Mouse (Mus musculus) midbrain, postnatal 0 days (tissue): ENCODE measurements around the gene Car11. TPM values are rescaled to one million over a fixed set of nuclear protein-coding genes. Genes with fewer than 3 reads are reported as not detected.
A peak's percentile ranks its signal among the peaks of the same experiment; 100 is the strongest.

Experiments
- ATAC-seq: fragments of 200-750 bp; cut with Nextera tagmentation; 2 replicates; pipeline ENCODE4 v1.8.0; 2017; ENCODE audit warnings: moderate number of reproducible peaks, mild to moderate bottlenecking, moderate TSS enrichment, moderate library complexity; ENCODE audit not compliant: low FRiP score
- DNase-seq: peaks from one replicate; pipeline ENCODE4 v3.0.0-alpha.2; 2015; ENCODE audit warnings: low spot score
- H3K27ac ChIP-seq: fragments of 300-500 bp; sonication (generic); 2 replicates; pipeline ENCODE4 v1.5.1; 2014; ENCODE audit warnings: low read depth, mild to moderate bottlenecking, low read length, mixed read lengths
- H3K27me3 ChIP-seq: fragments of 300-500 bp; sonication (generic); 2 replicates; pipeline ENCODE4 v1.6.1; 2014; ENCODE audit warnings: low read length, control low read depth, mixed read lengths; ENCODE audit not compliant: insufficient read depth
- H3K36me3 ChIP-seq: fragments of 300-500 bp; sonication (generic); 2 replicates; pipeline ENCODE4 v1.6.1; 2014; ENCODE audit warnings: low read length, control low read depth, mixed read lengths; ENCODE audit not compliant: insufficient read depth
- H3K4me1 ChIP-seq: fragments of 300-500 bp; sonication (generic); 2 replicates; pipeline ENCODE4 v1.6.1; 2014; ENCODE audit warnings: mild to moderate bottlenecking, control low read depth, antibody characterized with exemption, low read length, mixed read lengths; ENCODE audit not compliant: insufficient read depth
- H3K4me2 ChIP-seq: fragments of 300-500 bp; sonication (generic); 2 replicates; pipeline ENCODE4 v1.6.1; 2014; ENCODE audit warnings: low read depth, mild to moderate bottlenecking, low read length, mixed read lengths; ENCODE audit not compliant: poor library complexity, severe bottlenecking
- H3K4me3 ChIP-seq: fragments of 300-500 bp; sonication (generic); 2 replicates; pipeline ENCODE4 v1.5.1; 2014; ENCODE audit warnings: low read depth, mild to moderate bottlenecking, low read length, moderate library complexity
- H3K9ac ChIP-seq: fragments of 300-500 bp; sonication (generic); replicated peaks from 2 replicates; pipeline ENCODE4 v1.6.1; 2014; ENCODE audit warnings: mild to moderate bottlenecking, low read length, moderate library complexity, mixed read lengths; ENCODE audit not compliant: poor library complexity, severe bottlenecking
- H3K9me3 ChIP-seq: fragments of 300-500 bp; sonication (generic); 2 replicates; pipeline ENCODE4 v1.6.1; 2016; ENCODE audit warnings: low read length, control low read depth
- CTCF ChIP-seq: IDR thresholded peaks from 2 replicates; pipeline ENCODE4 v1.5.1; 2016; ENCODE audit warnings: antibody characterized with exemption, mild to moderate bottlenecking
- WGBS: fragments of 180-500 bp; shearing (Covaris S2); extraction: QIAGEN DNeasy Blood & Tissue Kit; methylation state at CpG from one replicate; pipeline ENCODE4 v1.1.7; 2014; 5-methylcytosine and 5-hydroxymethylcytosine counted together
- polyA plus RNA-seq: library from polyadenylated mRNA; unstranded; fragments of >200 nt; fragmentation: Nextera tagmentation; extraction: Ambion mirVana; gene quantifications from 2 replicates; pipeline ENCODE4 v1.2.1, GENCODE M21; 2015
- total RNA-seq: library from RNA; depleted of rRNA; stranded (reverse); fragments of >200 nt; gene quantifications from 2 replicates; pipeline ENCODE4 v1.2.3, GENCODE M21; 2014

Gene Car11
- total and polyA plus RNA-seq, 2 experiments from 2014 or later: 107 to 118 TPM

DNA sequence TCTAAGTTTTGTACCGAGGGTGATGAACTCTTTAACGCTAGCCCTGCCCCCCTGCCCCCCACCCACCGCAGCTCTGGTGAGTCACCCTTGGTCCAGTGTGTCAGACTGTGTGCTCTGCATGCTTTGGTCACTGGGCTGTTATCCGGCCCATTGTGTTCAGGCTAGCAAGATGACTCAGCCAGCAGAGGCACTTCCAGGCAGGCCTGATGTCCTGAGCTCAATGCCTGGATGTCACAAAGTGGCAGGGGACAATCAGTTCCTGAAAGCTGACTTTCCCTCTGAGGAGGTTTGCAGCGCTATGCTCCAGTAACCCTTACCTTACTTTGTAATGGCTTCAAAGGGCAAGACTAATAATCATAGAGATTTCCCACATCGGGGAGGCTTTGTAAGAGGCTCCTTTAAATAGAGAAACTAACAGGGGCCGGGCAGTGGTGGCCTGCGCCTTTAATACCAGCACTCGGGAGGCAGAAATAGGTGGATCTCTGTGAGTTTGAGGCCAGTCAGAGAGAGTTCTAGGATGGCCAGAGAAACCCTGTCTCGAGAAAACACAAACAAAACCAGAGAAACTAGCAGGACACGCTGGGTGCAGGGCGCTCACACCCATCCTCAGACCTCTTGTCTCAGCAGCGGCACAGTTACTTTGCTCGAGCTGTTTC, 19.5 kb upstream of the Car11 start:
- H3K27ac ChIP-seq: no peak overlapping the region
- no peaks in the 10 kb centered on the region for H3K36me3 ChIP-seq
- H3K4me2 ChIP-seq: no peak overlapping the region
- H3K27me3 ChIP-seq: no peaks in the 10 kb centered on the region
- H3K4me3 ChIP-seq: no peak overlapping the region
- no peak for TF ChIP-seq CTCF
- H3K9ac ChIP-seq: no peak overlapping the region
- H3K9me3 ChIP-seq: no peaks in the 10 kb centered on the region
- ATAC-seq (no peak), DNase-seq (no peak)
- WGBS: 53% methylated on average over 14 of the region's 14 CpGs
- no peaks in the 10 kb centered on the region for H3K4me1 ChIP-seq

DNA sequence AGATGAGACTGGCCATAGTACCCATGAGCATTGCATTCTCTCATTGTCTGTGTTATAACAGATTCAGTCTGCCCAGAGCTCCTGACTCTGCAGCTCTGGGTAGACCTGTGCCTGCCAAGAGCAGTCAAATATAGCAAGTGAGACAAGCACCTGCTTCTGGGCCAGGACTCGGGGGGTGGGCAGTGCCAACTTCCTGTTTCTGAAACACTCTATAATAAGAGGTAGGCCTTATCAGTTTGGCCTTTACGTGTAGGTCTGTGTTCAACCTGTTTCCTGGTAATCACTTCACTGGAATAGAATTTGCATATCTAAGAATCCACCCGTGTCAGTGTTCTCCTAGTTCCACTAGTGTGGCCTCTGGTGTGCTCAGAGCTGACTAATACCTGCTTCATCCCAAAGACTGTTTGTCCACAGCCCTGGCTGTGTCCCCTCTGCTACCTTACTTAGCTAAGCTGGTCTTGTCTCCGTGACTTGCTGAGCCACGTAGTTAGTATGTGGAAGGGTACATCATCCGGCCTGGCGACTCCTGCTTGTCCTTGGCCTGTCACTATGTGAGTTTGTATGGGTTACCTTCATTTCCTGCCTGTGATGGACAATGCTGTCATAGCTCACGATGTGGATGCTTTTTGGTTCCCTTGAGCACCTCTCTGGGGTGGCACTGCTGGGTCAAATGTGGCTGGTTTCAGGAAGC, 18.5 kb upstream of the Car11 start:
- DNase-seq (no peak), ATAC-seq (no peak)
- H3K27ac ChIP-seq: no peak overlapping the region
- no peaks in the 10 kb centered on the region for H3K4me1 ChIP-seq
- H3K4me3 ChIP-seq: no peak overlapping the region
- H3K9ac ChIP-seq: no peak overlapping the region
- H3K27me3 ChIP-seq: no peaks in the 10 kb centered on the region
- H3K4me2 ChIP-seq: no peak overlapping the region
- H3K9me3 ChIP-seq: no peaks in the 10 kb centered on the region
- TF ChIP-seq CTCF: no peak
- no peaks in the 10 kb centered on the region for H3K36me3 ChIP-seq
- 88% methylated on average over 8 of the region's 8 CpGs for WGBS

DNA sequence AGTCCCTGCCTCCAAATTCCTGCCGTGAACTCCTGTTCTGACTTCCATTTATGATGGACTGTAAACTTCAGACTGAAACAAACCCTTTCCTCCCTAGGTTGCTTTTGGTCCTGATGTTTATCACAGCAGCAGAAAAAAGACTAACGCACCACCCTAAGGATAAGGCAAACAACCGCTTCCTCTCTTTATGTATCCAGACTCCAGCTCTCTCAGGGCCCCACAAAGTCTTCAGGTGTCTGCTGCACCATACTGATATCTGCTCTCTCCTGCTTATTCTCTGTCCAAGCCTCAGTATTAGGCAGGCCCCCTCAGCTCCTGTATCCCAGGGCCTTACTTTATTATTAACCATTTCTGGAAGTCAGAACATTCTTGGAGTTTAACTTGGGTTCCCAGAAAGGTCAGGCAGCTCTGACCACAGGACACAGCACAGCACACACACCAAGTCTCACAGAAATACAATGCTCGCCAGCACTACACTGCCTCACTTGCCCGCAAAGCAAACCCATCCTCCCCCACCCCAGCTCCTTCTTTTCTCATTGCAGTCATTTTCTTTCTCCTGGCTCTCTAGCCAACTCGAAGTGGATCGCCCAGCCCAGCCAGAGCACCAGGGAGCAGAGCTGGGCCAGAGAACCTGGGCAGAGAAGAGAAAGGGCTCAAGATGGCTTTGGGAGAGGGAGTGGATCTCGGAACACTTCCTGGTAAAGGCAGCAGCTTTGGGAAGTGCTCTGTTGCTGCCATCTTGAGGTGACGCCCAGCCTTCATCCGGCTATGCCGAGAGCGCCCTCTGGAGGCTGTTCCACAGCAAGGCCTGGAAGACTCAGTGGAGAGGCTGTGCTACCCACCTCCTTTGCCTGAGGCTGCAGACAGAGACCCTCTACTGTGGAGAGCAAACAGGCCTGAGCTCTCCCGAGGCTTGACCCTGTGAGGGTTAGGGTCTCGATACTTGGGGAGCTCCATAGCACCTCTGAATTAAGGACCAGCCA, 17.2 kb upstream of the Car11 start:
- peak overlapping the region; percentile 38 for H3K27ac ChIP-seq
- H3K4me3 ChIP-seq: no peak overlapping the region
- H3K27me3 ChIP-seq: no peaks in the 10 kb centered on the region
- peak; percentile 94 for DNase-seq
- WGBS: 29% methylated on average over 14 of the region's 14 CpGs
- no peak overlapping the region for H3K9ac ChIP-seq
- peak; percentile 67 for ATAC-seq
- H3K9me3 ChIP-seq: no peaks in the 10 kb centered on the region
- H3K36me3 ChIP-seq: no peaks in the 10 kb centered on the region
- no peaks in the 10 kb centered on the region for H3K4me1 ChIP-seq
- no peak overlapping the region for H3K4me2 ChIP-seq
- peak; percentile 98 for TF ChIP-seq CTCF

DNA sequence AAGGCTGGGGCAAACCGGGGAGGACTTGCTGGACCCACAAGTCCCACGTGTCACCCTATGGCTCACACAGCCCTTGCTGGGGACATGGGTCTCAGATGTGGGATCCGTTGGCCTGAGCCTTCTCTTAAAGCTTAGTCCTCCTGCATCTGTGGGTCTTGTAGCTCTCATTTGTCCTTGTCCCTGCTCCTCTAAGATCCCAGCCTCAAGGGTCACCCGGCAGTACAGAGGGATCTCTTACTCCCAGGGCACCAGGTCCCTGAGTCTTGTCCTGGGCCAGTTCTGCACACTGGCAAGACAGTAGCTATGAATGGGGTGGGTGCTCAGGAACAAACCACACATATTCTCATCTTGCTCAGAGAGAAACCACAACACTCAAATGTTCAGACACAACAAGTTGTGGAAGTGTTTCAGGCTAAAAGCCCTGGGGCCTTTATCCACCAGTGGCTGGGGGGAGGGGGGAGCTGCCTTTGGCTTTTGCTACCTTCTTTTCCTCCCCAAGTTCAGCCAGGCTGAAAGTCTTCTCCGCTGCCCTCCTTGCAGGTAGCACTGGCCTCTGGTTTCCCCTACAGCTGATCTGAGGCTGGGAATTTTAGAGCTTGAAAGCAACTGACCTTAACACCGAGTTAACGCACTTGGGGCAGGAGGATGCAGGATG, 16.1 kb upstream of the Car11 start, which contains the start of gene Ntn5:
Gene Ntn5 (plus strand): TSS at position 627 of the 655 bp plus-strand sequence.
- DNase-seq: no peak
- ATAC-seq: no peak
- H3K27ac ChIP-seq: no peak within 1 kb of the TSS
- WGBS: 83% methylated on average over 7 of the region's 7 CpGs
- no peak within 1 kb of the TSS for H3K4me2 ChIP-seq
- H3K4me3 ChIP-seq: no peak within 1 kb of the TSS
- no peaks in the 10 kb centered on the region for H3K36me3 ChIP-seq
- no peaks in the 10 kb centered on the region for H3K4me1 ChIP-seq
- peak within 1 kb of the TSS; percentile 24; the same call in 1 of the 2 replicates for H3K9ac ChIP-seq
- no peaks in the 10 kb centered on the region for H3K9me3 ChIP-seq
- H3K27me3 ChIP-seq: no peaks in the 10 kb centered on the region
- no peak for TF ChIP-seq CTCF

DNA sequence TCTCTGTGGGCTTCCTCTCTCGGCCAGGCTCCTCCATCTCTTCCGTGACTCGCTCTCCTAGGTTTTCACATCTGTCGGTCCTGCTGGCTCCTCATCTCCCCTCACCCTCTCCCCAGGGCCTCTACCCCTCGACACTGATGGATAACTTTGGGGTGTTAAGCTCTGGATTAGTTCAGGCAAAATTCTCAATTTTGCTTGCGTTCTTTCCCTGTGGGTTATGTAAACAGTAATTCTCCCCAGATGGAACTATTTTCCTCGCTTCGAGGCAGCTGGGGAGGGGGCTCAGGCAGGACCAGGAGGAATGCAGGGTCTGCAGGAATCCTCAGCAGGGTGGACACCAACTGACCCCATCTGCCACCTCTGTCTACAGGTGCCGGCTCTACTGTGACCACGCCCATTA, 13.8 kb upstream of the Car11 start:
- WGBS: 65% methylated on average over 10 of the region's 10 CpGs
- no peaks in the 10 kb centered on the region for H3K9me3 ChIP-seq
- ATAC-seq: no peak

More for the DNA sequence above, 13.8 kb upstream of the Car11 start:
- DNase-seq: no peak
- Histone ChIP-seq H3K27ac (no peak overlapping the region), H3K4me3 (no peak overlapping the region), H3K9ac (no peak overlapping the region), H3K27me3 (no peaks in the 10 kb centered on the region), H3K4me2 (no peak overlapping the region), H3K36me3 (no peaks in the 10 kb centered on the region), H3K4me1 (no peaks in the 10 kb centered on the region)
- TF ChIP-seq CTCF: no peak
